8 mouse cellular contexts compared by ENCODE assay signal in the genomic region with DNA sequence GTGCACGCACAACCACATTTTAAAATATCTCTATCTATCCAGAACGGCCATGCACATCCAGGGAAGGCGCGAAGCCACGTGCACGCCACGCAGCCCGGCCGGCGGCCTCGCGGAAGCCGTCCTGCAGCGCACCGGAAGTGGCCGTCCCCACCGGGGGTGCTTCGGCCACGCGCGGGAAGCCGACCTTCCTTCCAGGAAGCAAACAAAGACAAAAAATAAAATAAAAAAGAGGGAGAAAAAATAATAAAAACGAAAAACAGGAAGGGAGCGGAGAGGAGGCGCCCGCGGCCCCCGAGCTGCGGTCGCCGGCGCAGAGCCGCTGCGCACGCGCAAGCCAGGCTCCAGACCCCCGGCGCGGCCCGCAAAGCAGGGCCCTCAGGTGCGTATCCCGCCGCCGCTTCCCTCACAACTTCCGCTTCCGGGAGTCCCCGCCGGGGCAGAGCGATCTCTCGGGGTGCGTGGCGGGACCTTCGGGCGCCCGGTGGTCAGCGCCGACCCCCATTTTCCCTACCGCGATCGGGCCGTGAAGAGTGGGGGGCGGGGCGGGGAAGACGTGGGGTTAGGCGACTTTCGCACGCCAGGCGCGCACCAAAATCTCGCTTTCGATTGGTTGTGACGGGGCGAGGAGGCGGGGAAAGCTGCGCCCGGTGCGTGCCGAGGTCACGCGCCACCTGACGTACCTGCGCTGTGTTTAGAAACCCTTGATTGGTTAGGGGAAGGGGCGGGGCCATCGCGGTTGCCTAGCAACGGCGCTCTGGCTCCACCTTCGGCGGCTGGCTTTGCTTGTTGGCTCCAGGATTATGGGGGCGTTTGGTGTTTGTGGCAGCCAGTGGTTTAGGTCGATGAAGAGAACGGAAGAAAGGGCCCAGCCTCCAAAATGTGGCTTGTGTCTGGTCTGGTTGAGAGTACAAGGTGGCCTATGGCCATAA. TPM values are rescaled to one million over a fixed set of nuclear protein-coding genes. Genes with fewer than 3 reads are reported as not detected.
DNase-seq lines count a peak whose midpoint lies in the region; ATAC-seq lines count a peak whose summit lies in the region.

A gene (plus strand): TSS at position 140 of the 929 bp plus-strand sequence.

- peak within 1 kb of the TSS; percentile 89 for H3K9ac ChIP-seq in hindbrain, embryonic 16.5 days (ENCODE audit: low read depth, low read length)

- H3K4me2 ChIP-seq in hindbrain, embryonic 16.5 days (ENCODE audit: low read length): peak within 1 kb of the TSS; percentile 94

- WGBS in hindbrain, embryonic 16.5 days: under 1% methylated on average over 85 of the region's 92 CpGs
- under 1% methylated on average over 91 of the region's 92 CpGs for WGBS in macrophage (ENCODE audit: missing documents)

- no peaks in the 10 kb centered on the region for H3K27me3 ChIP-seq in hindbrain, embryonic 16.5 days (replicated peaks; ENCODE audit: control insufficient read depth, insufficient read depth, low read length)

- peaks cover 16% of the 10 kb centered on the region for H3K4me1 ChIP-seq in hindbrain, embryonic 16.5 days (ENCODE audit: control insufficient read depth, insufficient read depth, low read depth, low read length)

- ATAC-seq in hindbrain, embryonic 16.5 days: peak; percentile 96

- peak within 1 kb of the TSS; percentile 82 for H3K4me3 ChIP-seq in hindbrain, embryonic 16.5 days (ENCODE audit: low read length)
- H3K4me3 ChIP-seq in macrophage (ENCODE audit: inconsistent target): peak within 1 kb of the TSS; percentile 24

- peak; percentile 99 for DNase-seq in T-cell, adult 2 months (ENCODE audit: low spot score)
- DNase-seq in cerebellum, postnatal 36 days: peak; percentile 99 to 100
- peak; percentile 97 to 99 for DNase-seq in frontal cortex, postnatal 36 days (ENCODE audit: low spot score in 2 of 2)
- peak; percentile 98 to 99 for DNase-seq in left cerebral cortex, adult 18-20 months (ENCODE audit: low spot score in 2 of 2)
- DNase-seq in right cerebral cortex, adult 18-20 months: peak; percentile 99
- peak; percentile 97 for DNase-seq in urinary bladder, postnatal 10 days (ENCODE audit: low spot score)

- peaks cover 14% of the 10 kb centered on the region; the same call in 1 of the 2 replicates for H3K79me2 ChIP-seq in macrophage (ENCODE audit: inconsistent target)

- H3K36me3 ChIP-seq in hindbrain, embryonic 16.5 days (ENCODE audit: control insufficient read depth, insufficient read depth, low read length): no peaks in the 10 kb centered on the region
- no peaks in the 10 kb centered on the region for H3K36me3 ChIP-seq in macrophage (ENCODE audit: inconsistent target)

- peak within 1 kb of the TSS; percentile 98 for H3K27ac ChIP-seq in hindbrain, embryonic 16.5 days (ENCODE audit: low read depth, low read length)
- peak within 1 kb of the TSS; percentile 37 for H3K27ac ChIP-seq in macrophage

- H3K9me3 ChIP-seq in hindbrain, embryonic 16.5 days (ENCODE audit: control insufficient read depth, low read length): no peaks in the 10 kb centered on the region

RNA-seq across cellular contexts. Expression of the gene that starts here (rescaled TPM):
- 12.5 and 14.0 TPM in 2 replicates for polyA plus RNA-seq in hindbrain, embryonic 16.5 days (2015; fragmentation: Nextera tagmentation; extraction: Ambion mirVana)
- 10 to 100 TPM; 14.9 to 17.6 TPM for total RNA-seq in left cerebral cortex, adult 18-20 months (2021)
- total RNA-seq in macrophage (2018; cell fraction: chromatin; rRNA removed): 10 to 100 TPM in 16 of 26 experiments, 1 to 10 TPM in 10; 2.4 to 32.4 (median 13.8) TPM
- total RNA-seq in macrophage (2018; cell fraction: cytosol; rRNA removed): 1 to 10 TPM; 1.3 to 4.5 (median 3.0) TPM
- total RNA-seq in macrophage (2018; cell fraction: nucleus; rRNA removed): 10 to 100 TPM in 12 of 26 experiments, 1 to 10 TPM in 14; 3.4 to 38.2 (median 9.7) TPM
- 3.5 to 3.9 TPM (median 3.6 TPM) in 3 replicates for polyA plus RNA-seq in macrophage (2018)

Comparison
In these comparisons a context has a peak if more than half of its experiments do, and no peak if none do; other contexts are left out.
1. Peak in every context shown above with its lines: DNase-seq, ATAC-seq, H3K4me3 ChIP-seq and H3K27ac ChIP-seq.